8 mouse cellular contexts compared by ENCODE assay signal in the genomic region with DNA sequence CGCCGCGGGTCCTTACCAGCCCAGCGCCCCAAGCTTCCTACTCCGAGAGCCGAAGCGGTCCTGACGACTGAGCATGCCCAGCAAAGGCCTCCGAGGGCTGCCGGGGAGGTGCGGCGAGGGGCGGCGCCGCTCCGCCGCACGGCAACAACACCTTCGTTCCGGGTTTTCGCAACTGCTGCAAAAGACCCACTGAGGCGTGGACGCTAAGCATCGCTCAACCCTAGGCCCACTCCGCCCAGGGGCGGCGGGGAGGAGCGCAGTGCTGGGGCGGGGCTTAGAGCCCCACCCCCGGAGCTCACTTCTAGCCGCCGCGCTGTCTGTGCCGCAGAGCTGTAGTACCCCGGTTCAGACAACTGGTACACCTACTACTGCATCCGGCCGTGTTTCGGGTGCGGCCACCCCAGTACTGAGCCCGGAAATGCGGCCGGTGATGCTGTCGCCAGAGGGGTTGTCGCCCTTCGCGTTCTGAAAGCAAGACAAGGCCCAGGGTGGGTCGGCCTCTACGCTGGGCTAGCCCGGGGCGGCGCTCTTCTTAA. TPM values are rescaled to one million over a fixed set of nuclear protein-coding genes. Genes with fewer than 3 reads are reported as not detected.
DNase-seq lines count a peak whose midpoint lies in the region; ATAC-seq and TF ChIP-seq lines count a peak whose summit lies in the region.

No protein-coding gene starts in this region.

- peaks cover 30% of the 10 kb centered on the region for H3K79me2 ChIP-seq in CH12.LX (replicated peaks; ENCODE audit: control insufficient read depth, extremely low read depth, insufficient read depth, poor library complexity, severe bottlenecking)

- WGBS in forebrain, embryonic 11.5 days, result under 1% methylated on average over 51 of the region's 51 CpGs
- WGBS in heart, embryonic 16.5 days, result under 1% methylated on average over 51 of the region's 51 CpGs
- under 1% methylated on average over 51 of the region's 51 CpGs for WGBS in liver, embryonic 15.5 days (ENCODE audit: insufficient replicate concordance)
- under 1% methylated on average over 51 of the region's 51 CpGs for WGBS in neural tube, embryonic 12.5 days

- H3K36me3 ChIP-seq in CH12.LX (replicated peaks in 1 of 2; ENCODE audit: control insufficient read depth in 1 of 2, insufficient read depth in 1 of 2, low read length in 1 of 2), result no peaks in the 10 kb centered on the region
- no peaks in the 10 kb centered on the region for H3K36me3 ChIP-seq in forebrain, embryonic 11.5 days (ENCODE audit: control insufficient read depth, insufficient read depth, low read length)
- H3K36me3 ChIP-seq in heart, embryonic 16.5 days (ENCODE audit: control insufficient read depth, insufficient read depth), result no peaks in the 10 kb centered on the region
- H3K36me3 ChIP-seq in liver, embryonic 15.5 days (replicated peaks), result no peaks in the 10 kb centered on the region
- no peaks in the 10 kb centered on the region for H3K36me3 ChIP-seq in neural tube, embryonic 12.5 days

- in situ Hi-C loops in CH12.LX (cut with MboI; ENCODE audit: low pct_ligation_motif_present, low pct_unique_long_range_greater_than_20kb, low sequenced_read_pairs), result no loop called here

- dilution Hi-C loops in CH12.LX (cut with MboI; ENCODE audit: extremely low pct_ligation_motif_present, extremely low pct_unique_long_range_greater_than_20kb, low sequenced_read_pairs), result no loop called here

- peak; percentile 97 for ATAC-seq in forebrain, embryonic 11.5 days (replicated peaks; ENCODE audit: low FRiP score)
- ATAC-seq in heart, embryonic 16.5 days (replicated peaks; ENCODE audit: extremely low read depth, insufficient read depth, low FRiP score), result peak; percentile 97
- peak; percentile 93 for ATAC-seq in liver, embryonic 15.5 days (ENCODE audit: insufficient read depth)
- ATAC-seq in neural tube, embryonic 12.5 days (ENCODE audit: low FRiP score, low read depth), result peak; percentile 98

- TF ChIP-seq POLR2A in CH12.LX (IDR thresholded peaks at IDR 0.05; ENCODE audit: low read depth, low read length), result peak; percentile 92

- H3K4me3 ChIP-seq in CH12.LX (replicated peaks in 1 of 3; ENCODE audit: low read depth in 2 of 3, low read length in 2 of 3, poor library complexity in 1 of 3), result peak overlapping the region; percentile 93 to 96 (median 93)
- H3K4me3 ChIP-seq in forebrain, embryonic 11.5 days (ENCODE audit: low read depth, low read length), result peak overlapping the region; percentile 72
- H3K4me3 ChIP-seq in heart, embryonic 16.5 days (ENCODE audit: low read length), result peak overlapping the region; percentile 97
- peak overlapping the region; percentile 89 for H3K4me3 ChIP-seq in liver, embryonic 15.5 days (replicated peaks)
- peak overlapping the region; percentile 87 for H3K4me3 ChIP-seq in neural tube, embryonic 12.5 days

- TF ChIP-seq EP300 in CH12.LX (IDR thresholded peaks at IDR 0.05; ENCODE audit: low read length), result no peak

- H3K27me3 ChIP-seq in CH12.LX (replicated peaks), result no peaks in the 10 kb centered on the region
- no peaks in the 10 kb centered on the region for H3K27me3 ChIP-seq in forebrain, embryonic 11.5 days (ENCODE audit: control insufficient read depth, insufficient read depth, low read length)
- no peaks in the 10 kb centered on the region for H3K27me3 ChIP-seq in heart, embryonic 16.5 days (ENCODE audit: control insufficient read depth, insufficient read depth, low read length)
- H3K27me3 ChIP-seq in liver, embryonic 15.5 days, result no peaks in the 10 kb centered on the region
- no peaks in the 10 kb centered on the region for H3K27me3 ChIP-seq in neural tube, embryonic 12.5 days (replicated peaks)

- DNase-seq in CH12.LX (ENCODE audit: extremely low read depth), result peak; percentile 94
- peak; percentile 92 for DNase-seq in c-Kit-positive CD71-positive TER-119-negative erythroid progenitor cells, embryonic 14.5 days (ENCODE audit: low read depth)
- peak; percentile 96 for DNase-seq in forebrain, embryonic 11.5 days (ENCODE audit: low spot score)
- peak; percentile 95 to 96 for DNase-seq in kidney, postnatal 36 days
- peak; percentile 97 for DNase-seq in telencephalon, adult 2 months (ENCODE audit: low read depth, low spot score)

- TF ChIP-seq RAD21 in CH12.LX (IDR thresholded peaks at IDR 0.05; ENCODE audit: low read depth, low read length), result no peak; the same call in 1 of the 2 replicates

- peaks cover 2% of the 10 kb centered on the region for H3K9me3 ChIP-seq in CH12.LX (replicated peaks; ENCODE audit: low read length)
- no peaks in the 10 kb centered on the region for H3K9me3 ChIP-seq in forebrain, embryonic 11.5 days (ENCODE audit: control insufficient read depth, low read length)
- no peaks in the 10 kb centered on the region for H3K9me3 ChIP-seq in heart, embryonic 16.5 days (replicated peaks; ENCODE audit: control insufficient read depth, low read length)
- H3K9me3 ChIP-seq in liver, embryonic 15.5 days (replicated peaks), result no peaks in the 10 kb centered on the region
- H3K9me3 ChIP-seq in neural tube, embryonic 12.5 days, result no peaks in the 10 kb centered on the region

- H3K9ac ChIP-seq in CH12.LX (ENCODE audit: insufficient read depth, low read depth), result peak overlapping the region; percentile 90
- H3K9ac ChIP-seq in forebrain, embryonic 11.5 days (ENCODE audit: low read length), result peak overlapping the region; percentile 96
- H3K9ac ChIP-seq in heart, embryonic 16.5 days (ENCODE audit: low read length), result peak overlapping the region; percentile 100
- peak overlapping the region; percentile 90 for H3K9ac ChIP-seq in liver, embryonic 15.5 days
- peak overlapping the region; percentile 92 for H3K9ac ChIP-seq in neural tube, embryonic 12.5 days

- peak overlapping the region; percentile 0; the same call in 1 of the 2 replicates for H3K4me2 ChIP-seq in CH12.LX (ENCODE audit: insufficient read depth, low read depth, poor library complexity, severe bottlenecking)
- H3K4me2 ChIP-seq in forebrain, embryonic 11.5 days (ENCODE audit: low read depth, low read length, severe bottlenecking), result peak overlapping the region; percentile 77
- peak overlapping the region; percentile 82 for H3K4me2 ChIP-seq in heart, embryonic 16.5 days (ENCODE audit: low read depth, low read length)
- peak overlapping the region; percentile 94 for H3K4me2 ChIP-seq in liver, embryonic 15.5 days
- peak overlapping the region; percentile 65 for H3K4me2 ChIP-seq in neural tube, embryonic 12.5 days (replicated peaks)

- peaks cover 0 to 11% of the 10 kb centered on the region in 2 experiments; a peak in 1 of 4 replicates for H3K4me1 ChIP-seq in CH12.LX (ENCODE audit: control insufficient read depth in 1 of 2, insufficient read depth in 2 of 2)
- H3K4me1 ChIP-seq in forebrain, embryonic 11.5 days (replicated peaks; ENCODE audit: control insufficient read depth, insufficient read depth, low read length), result peaks cover 3% of the 10 kb centered on the region; the same call in 1 of the 2 replicates
- H3K4me1 ChIP-seq in heart, embryonic 16.5 days (ENCODE audit: control insufficient read depth, insufficient read depth, low read length), result peaks cover 21% of the 10 kb centered on the region
- peaks cover 27% of the 10 kb centered on the region for H3K4me1 ChIP-seq in liver, embryonic 15.5 days (replicated peaks)
- H3K4me1 ChIP-seq in neural tube, embryonic 12.5 days, result peaks cover 11% of the 10 kb centered on the region

- TF ChIP-seq CTCF in CH12.LX (conservative IDR thresholded peaks at IDR 0.05 in 1 of 2, IDR thresholded peaks at IDR 0.05 in 1 of 2; ENCODE audit: low read depth in 2 of 2, low read length in 2 of 2), result no peak

- H3K27ac ChIP-seq in CH12.LX (ENCODE audit: insufficient read depth, low read depth), result peak overlapping the region; percentile 97
- peak overlapping the region; percentile 100 for H3K27ac ChIP-seq in forebrain, embryonic 11.5 days (ENCODE audit: low read depth, low read length)
- peak overlapping the region; percentile 100 for H3K27ac ChIP-seq in heart, embryonic 16.5 days (ENCODE audit: low read length)
- H3K27ac ChIP-seq in liver, embryonic 15.5 days (replicated peaks), result peak overlapping the region; percentile 99
- peak overlapping the region; percentile 100 for H3K27ac ChIP-seq in neural tube, embryonic 12.5 days

TF ChIP-seq in CH12.LX, 34 proteins besides CTCF, POLR2A, EP300 and RAD21 (continues in another document):
- TF ChIP-seq ELF1 (IDR thresholded peaks at IDR 0.05; ENCODE audit: low read depth, low read length) (peak; percentile 88), MAX (IDR thresholded peaks at IDR 0.05; ENCODE audit: low read length) (peak; percentile 55; the same call in 1 of the 2 replicates), ZMIZ1 (IDR thresholded peaks at IDR 0.05; ENCODE audit: low read depth, low read length) (peak; percentile 67; the same call in 1 of the 2 replicates), USF1 (IDR thresholded peaks at IDR 0.05; ENCODE audit: low read depth, low read length) (no peak), MEF2A (IDR thresholded peaks at IDR 0.05; ENCODE audit: borderline replicate concordance, low read depth, low read length) (peak; percentile 72), BHLHE40 (IDR thresholded peaks at IDR 0.05; ENCODE audit: low read depth, low read length) (no peak), NRF1 (IDR thresholded peaks at IDR 0.05; ENCODE audit: low read depth, low read length) (peak; percentile 86), JUN (IDR thresholded peaks at IDR 0.05; ENCODE audit: insufficient read depth, low read depth, low read length) (no peak), UBTF (IDR thresholded peaks at IDR 0.05; ENCODE audit: low read depth, low read length) (peak; percentile 96), POLR2AphosphoS2 (IDR thresholded peaks at IDR 0.05; ENCODE audit: low read depth, low read length) (0 out of 2 replicates have a peak, but pooled peaks have one; percentile 20), HCFC1 (IDR thresholded peaks at IDR 0.05; ENCODE audit: low read depth, low read length) (peak; percentile 76), GABPA (IDR thresholded peaks at IDR 0.05; ENCODE audit: insufficient replicate concordance, low read depth, low read length) (no peak), USF2 (conservative IDR thresholded peaks at IDR 0.05; ENCODE audit: low read depth, low read length) (no peak), MAZ (IDR thresholded peaks at IDR 0.05; ENCODE audit: low read depth, low read length) (peak; percentile 94), SIN3A (IDR thresholded peaks at IDR 0.05; ENCODE audit: low read length) (peak; percentile 95), MYC (IDR thresholded peaks at IDR 0.05; ENCODE audit: low read depth, low read length) (peak; percentile 77), TCF12 (IDR thresholded peaks at IDR 0.05; ENCODE audit: low read depth, low read length) (peak; percentile 76)

RNA-seq across cellular contexts. Expression of a gene that starts 0.4 kb away (rescaled TPM):
- total RNA-seq in CH12.LX (2012; rRNA removed), result 34.6 and 36.5 TPM in 2 replicates
- 33.6 and 36.6 TPM in 2 replicates for total RNA-seq in CH12.LX (2014; rRNA removed)
- 19.1 and 40.8 TPM in 2 replicates for polyA plus RNA-seq in CH12.LX (2012; ENCODE audit: insufficient read length, low read depth)
- 7.0 and 8.5 TPM in 2 replicates for polyA plus RNA-seq in forebrain, embryonic 11.5 days (2014; fragmentation: Nextera tagmentation; extraction: Ambion mirVana)
- 12.7 and 12.9 TPM in 2 replicates for polyA plus RNA-seq in heart, embryonic 16.5 days (2015; fragmentation: Nextera tagmentation; extraction: Ambion mirVana)
- polyA plus RNA-seq in liver, embryonic 15.5 days (2015; fragmentation: Nextera tagmentation; extraction: Ambion mirVana), result 2.8 and 2.9 TPM in 2 replicates
- 9.4 and 9.9 TPM in 2 replicates for polyA plus RNA-seq in neural tube, embryonic 12.5 days (2016; fragmentation: Nextera tagmentation; extraction: Ambion mirVana)

Comparison
In these comparisons a context has a peak if more than half of its experiments do, and no peak if none do; other contexts are left out.
1. Peak in every context shown above with its lines: DNase-seq, ATAC-seq, H3K4me3 ChIP-seq and H3K27ac ChIP-seq.
2. H3K4me2 ChIP-seq: peak in every context shown above with its lines; median percentile 94 in liver, embryonic 15.5 days; 82 in heart, embryonic 16.5 days; 77 in forebrain, embryonic 11.5 days; 65 in neural tube, embryonic 12.5 days; 0 in CH12.LX.